Mouse (Mus musculus) left cerebral cortex, postnatal 36 days (tissue): ENCODE measurements around the gene Prcd. TPM values are rescaled to one million over a fixed set of nuclear protein-coding genes. Genes with fewer than 3 reads are reported as not detected.

Experiments used
- DNase-seq, 2 experiments: peaks; one replicate each; pipeline ENCODE4 v3.0.0; 2021 to 2022; ENCODE audit warnings: low spot score in 2 of 2, mixed read lengths in 1 of 2
- intact Hi-C: fragments of 180-260 bp; cut with DNase I; formaldehyde crosslinking; loops from one replicate; pipeline ENCODE4 v1.15.1; 2025
- total RNA-seq, 2 experiments: library from RNA; stranded (reverse); gene quantifications; 2 replicates each; pipeline ENCODE4 v1.2.3; 2021

The Prcd gene
- total RNA-seq, 2 experiments from 2014 or later = 4.3 to 6.2 TPM

DNA sequence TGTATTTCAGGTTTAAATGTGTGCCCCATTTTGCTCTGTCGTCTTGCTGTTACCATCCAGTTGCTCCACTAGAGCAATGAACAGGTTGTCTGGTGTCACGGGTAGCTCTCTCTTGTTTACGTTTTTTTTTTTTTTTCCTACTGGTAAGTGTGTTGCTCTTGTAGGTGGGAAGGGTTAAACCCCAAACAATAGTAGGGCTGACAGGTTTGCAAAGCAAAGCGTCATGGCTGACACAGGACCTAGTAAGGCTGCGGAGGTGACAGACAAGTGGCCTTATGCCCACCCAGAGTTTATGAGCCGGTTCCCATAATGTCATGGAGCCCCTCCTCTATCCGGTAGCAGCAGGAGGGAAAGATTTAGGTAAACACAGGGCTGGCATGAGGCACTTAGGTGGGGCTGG lies 53.0 kb downstream of the Prcd start:
- no peak for DNase-seq
- intact Hi-C loops = no loop called here

DNA sequence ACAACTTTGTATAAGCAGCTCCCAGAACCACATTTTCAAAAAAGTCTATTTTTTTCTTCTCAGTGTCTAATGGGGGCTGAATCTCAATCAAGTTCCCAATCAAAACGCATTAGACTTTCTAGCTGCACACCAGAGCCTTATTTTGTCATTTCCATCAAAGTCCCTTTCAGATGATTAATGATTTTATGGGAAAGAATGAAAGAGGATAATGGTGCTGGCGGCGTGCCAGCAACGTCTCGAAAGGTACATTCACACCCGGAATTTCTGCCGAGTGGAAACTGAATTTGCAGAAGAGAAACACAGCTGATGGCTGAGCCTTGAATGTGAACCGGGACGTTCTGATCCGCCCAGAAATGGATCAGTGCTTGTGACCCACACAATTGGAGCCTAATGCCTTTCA lies 56.8 kb downstream of the Prcd start:
- DNase-seq = no peak
- intact Hi-C loops = no loop called here

DNA sequence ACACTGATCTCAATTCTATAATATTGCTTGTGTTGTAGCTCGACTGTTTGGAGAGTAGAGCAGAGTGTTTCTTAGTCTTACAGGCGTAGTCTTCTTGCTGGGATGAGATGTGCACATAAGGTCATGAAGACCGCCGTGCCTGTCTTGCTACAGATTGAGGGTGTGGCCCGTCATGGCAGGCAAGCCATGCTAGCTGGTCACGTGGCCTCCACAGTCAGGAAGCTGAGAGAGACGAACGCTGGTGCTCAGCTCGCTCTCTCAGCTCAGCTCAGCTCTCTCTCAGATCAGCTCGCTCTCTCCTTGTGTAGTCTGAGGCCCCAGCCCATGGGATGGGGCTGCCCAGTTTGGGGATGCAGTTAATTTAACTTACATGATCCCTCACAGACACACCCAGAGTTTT lies 57.5 kb downstream of the Prcd start:
- DNase-seq = no peak
- intact Hi-C loops = no loop called here

DNA sequence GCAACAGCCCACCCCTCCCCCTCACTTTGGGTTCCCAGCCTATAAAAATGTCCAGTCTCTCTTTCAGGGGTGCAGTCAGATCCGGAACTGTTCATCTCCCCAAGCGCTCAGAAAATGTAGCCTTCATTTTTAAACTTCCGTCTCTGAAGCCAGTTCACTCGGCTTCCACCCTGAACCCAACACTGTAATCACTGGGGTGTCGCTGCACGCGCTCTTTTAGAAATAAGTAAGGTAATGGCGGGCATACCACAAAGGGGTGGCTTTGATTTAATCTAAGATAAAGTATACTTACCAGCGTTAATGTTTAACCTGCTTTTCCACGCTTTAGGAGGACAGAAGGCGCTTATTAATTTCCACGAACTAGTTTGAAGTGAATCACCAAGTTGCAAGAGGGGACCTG lies 60.7 kb downstream of the Prcd start:
- no peak for DNase-seq
- intact Hi-C loops = no loop called here

Other genes with a start within 250 kb of the Prcd start
- 100 to 1,000 TPM; 266 to 286 TPM for gene Rnf157, start 240.5 kb upstream of the Prcd start, total RNA-seq
- 10 to 100 TPM; 27.5 to 31.8 TPM for gene Ubald2, start 219.4 kb upstream of the Prcd start, total RNA-seq
- not detected for gene Qrich2, start 187.3 kb upstream of the Prcd start, total RNA-seq
- 10 to 100 TPM; 68.5 to 91.5 TPM for gene Prpsap1, start 159.3 kb upstream of the Prcd start, total RNA-seq
- 1 to 10 TPM; 4.0 to 7.0 TPM for gene Sphk1, start 122.6 kb upstream of the Prcd start, total RNA-seq
- gene Ube2o, start 72.1 kb upstream of the Prcd start, total RNA-seq = 100 to 1,000 TPM; 121 to 126 TPM
- under 1 TPM; 0.62 to 0.97 TPM for gene Aanat, start 67.1 kb upstream of the Prcd start, total RNA-seq
- 1 to 10 TPM in 1 of 2 experiments, under 1 TPM in 1; 0.84 to 1.9 TPM for gene Rhbdf2, start 26.5 kb upstream of the Prcd start, total RNA-seq
- 10 to 100 TPM; 44.2 TPM for gene Cygb, start 779 bp downstream of the Prcd start, total RNA-seq
- not detected for gene St6galnac1, start 122.0 kb downstream of the Prcd start, total RNA-seq
- 10 to 100 TPM; 15.4 to 18.3 TPM for gene Mxra7, start 174.5 kb downstream of the Prcd start, total RNA-seq
- gene Mettl23, start 189.7 kb downstream of the Prcd start, total RNA-seq = 10 to 100 TPM; 24.4 to 29.5 TPM
- gene Jmjd6, start 189.9 kb downstream of the Prcd start, total RNA-seq = 10 to 100 TPM; 28.4 to 29.1 TPM
- 10 to 100 TPM; 33.2 to 41.6 TPM for gene Mfsd11, start 198.9 kb downstream of the Prcd start, total RNA-seq
- gene Srsf2, start 199.6 kb downstream of the Prcd start, total RNA-seq = 100 to 1,000 TPM; 137 to 155 TPM